Mouse (Mus musculus): ENCODE results near the gene Slc25a42.

Slc25a42 gene

DNA sequence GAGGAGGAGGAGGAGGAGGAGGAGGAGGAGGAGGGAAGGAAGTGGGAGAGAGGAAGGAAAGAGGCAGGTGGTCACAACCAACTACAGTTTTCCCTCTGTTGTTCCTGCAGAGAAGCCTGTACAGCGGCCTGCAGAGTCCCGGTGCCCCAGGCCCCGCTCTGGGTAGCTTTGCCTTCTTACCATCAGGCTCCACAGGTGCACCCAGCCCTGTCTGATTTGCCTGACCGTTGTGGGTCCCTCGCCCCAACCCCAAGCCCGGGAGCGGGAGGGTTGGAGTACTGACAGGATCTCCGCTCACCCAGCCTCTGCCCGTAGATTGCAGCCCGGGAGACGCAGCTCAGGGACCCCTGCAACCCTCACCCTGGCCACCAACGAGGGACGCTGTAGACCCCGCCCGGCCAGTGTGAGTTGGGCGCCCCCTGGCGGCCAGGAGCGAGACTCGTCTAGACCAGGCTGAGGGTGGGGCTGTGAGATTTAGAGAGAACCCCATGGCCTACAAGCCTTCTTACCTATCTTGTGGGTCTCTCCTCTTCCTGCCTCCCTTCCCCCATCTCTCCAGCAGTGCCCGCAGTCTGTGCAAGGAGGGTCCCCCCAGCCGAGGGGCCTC lies 45.5 kb downstream of the Slc25a42 start:
- DNase-seq, result peak; percentile 69

DNA sequence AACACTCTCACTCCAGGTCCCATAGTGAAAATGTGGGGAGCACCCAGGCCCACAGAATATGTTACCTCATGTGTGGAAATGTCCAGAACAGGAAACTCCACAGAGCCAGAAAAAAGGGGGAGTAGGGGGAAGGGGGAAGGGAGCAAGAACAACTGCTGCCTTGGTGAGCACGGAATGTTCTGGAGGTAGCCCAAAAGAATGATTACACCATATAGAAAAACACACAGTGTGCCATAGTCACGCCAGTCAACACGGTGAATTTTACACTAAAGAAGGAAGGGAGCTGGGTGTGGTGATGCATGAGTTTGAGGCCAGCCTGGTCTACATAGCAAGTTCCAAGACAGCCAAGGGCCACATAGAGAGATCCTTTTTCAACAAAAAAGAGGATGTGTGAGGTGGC lies 48.8 kb downstream of the Slc25a42 start:
- DNase-seq, result no peak

DNA sequence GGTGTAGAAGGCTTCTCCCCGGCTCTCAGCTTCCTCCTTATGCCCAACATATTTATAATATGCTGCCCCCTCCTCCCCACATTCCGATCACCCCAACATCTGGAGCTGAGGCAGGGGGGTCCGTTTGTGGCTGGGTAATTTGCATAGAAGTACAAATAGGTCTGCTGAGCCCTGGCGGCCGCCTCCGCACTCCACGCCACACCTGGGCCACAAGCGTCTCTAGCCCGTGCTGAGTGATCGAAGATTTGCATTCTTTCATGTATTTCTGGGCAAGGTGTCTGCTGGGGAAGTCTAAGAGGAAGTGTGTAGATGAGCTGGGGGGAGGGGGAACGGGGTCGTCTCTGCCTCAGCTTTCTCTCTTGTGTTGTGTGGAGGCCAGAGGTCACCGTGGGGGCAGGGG lies 52.1 kb downstream of the Slc25a42 start:
- no peak for DNase-seq

DNA sequence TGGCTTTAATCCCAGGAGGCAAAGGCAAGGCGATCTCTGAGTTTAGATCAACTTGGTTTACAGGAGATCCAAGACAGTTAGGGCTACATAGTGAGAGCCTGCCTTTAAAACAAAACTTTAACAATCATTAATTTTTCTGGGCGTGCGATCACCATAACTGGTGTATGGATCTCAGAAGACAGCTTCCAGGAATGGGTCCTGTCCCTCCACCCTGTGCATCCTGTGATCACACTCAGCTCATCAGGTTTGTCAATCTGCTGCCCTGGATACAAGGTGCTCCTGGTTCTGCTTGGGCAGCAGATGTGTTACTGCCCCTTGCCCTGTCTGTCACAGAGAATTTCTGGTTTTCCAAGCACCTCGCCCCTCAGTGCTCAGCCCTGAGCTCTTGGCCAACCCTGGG lies 52.9 kb downstream of the Slc25a42 start:
- no peak for DNase-seq

DNA sequence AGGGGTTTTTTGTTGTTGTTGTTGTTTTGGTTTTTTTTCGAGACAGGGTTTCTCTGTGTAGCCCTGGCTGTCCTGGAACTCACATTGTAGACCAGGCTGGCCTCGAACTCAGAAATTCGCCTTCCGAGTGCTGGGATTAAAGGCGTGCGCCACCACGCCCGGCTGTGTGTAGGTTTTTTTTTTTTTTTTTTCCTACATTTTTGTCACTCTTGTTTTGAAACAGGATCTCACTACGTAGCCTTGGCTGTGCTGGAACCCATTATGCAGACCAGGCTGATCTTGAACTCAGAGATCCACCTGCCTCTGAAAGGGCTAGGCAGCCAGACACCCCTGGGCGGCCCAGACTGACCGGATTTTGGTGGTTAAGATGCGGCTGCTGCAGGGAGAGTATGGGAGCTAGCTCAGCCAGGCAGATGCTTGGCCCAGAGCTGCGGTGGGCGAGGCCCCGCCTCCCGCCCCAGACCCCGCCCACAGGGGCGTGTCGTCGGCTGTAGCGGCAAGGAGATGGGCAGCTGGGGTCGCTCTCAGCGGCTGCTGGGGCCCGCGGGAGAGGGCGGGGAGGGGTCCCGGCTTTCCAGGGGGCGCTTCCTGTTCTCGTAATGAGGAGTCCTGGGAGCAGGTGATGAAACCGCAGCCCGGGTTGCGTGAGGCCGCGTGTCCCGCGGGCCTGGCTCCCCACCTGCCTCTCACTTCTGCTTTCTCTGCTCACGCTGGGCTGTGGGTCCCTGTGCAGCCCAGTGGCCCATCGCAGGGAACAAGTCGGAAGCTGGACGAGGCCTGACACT lies 53.8 kb downstream of the Slc25a42 start:
- peak; percentile 67 for DNase-seq

DNA sequence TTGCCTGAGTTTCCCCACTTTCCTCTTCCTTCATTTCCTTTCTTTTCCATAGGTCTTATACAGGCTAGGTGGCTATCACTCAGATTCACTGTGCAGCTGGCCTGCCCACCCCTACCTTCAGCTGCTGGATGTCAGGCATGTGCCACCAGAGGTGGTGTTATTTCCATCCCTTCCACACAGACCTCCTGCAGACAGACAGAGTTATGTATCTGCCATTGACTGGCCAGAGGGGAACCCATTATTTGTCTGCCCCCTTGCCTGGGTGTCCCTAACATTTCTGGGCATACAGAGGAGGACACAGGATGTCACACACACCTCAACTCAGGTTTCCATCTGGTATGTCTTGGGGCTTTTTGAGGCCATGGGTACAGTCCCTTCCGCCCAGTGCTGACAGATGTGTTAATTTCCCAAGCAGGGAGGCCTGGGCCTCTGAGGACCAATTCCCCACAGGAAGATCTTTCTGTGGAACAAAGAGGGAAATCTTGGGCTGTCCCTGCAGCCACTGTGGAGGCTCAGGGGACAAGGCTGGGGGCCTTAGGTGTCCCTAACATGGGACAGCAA lies 54.8 kb downstream of the Slc25a42 start:
- no peak for DNase-seq

DNA sequence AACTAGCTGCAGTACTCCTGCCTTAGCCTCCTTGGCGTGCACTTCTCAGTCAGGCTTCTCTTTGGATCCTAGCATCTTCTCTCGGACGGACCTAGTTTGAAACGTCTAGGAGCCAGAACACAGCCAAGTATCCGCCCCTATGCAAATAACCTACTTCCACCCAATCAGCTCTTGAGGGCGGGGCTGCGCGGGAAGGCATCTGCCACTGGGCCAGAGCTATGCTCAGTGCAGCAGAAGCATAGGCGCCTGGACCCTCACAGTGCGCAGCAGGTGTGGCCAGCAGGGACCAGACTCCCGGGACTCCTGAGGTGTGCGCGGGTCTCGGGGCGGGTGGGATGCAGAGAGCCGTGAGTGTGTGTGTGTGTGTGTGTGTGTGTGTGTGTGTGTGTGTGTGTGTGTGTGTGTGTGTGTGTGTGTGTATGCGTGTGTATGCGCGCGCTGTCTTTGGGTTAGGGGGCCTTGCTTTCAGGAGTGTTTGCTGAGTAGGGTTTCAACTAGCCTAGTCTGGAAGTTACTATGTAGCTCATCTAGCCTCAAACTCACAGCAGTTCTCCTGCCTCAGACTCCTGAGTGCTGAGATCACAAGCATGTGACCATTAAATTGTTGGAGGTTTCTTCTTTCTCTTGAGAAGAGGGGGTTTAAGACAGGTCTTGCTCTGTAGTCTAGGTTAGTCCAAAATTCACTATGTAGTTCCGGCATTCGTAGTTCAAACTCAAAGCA lies 59.4 kb downstream of the Slc25a42 start:
- DNase-seq, result peak; percentile 67

DNA sequence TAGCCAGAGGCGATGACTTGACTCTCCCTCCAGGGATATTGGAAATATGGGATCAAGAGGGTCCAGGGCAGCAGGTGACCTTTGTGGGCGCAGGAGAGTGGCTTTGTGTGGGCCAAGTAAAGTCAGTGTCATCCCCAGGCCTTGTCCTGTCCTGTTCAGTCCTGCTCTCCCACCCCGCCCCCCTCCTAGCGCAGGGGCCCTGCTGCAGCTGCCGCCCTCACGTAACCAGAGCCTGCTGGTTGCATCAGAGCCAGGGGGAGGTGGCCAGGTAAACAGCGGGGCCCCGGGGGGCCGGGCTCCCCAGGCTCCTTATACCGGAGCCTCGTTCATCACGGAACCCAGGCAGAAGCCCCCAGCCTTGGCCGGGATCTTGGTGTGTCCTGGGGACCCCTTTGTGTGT lies 61.9 kb downstream of the Slc25a42 start:
- DNase-seq, result no peak

DNA sequence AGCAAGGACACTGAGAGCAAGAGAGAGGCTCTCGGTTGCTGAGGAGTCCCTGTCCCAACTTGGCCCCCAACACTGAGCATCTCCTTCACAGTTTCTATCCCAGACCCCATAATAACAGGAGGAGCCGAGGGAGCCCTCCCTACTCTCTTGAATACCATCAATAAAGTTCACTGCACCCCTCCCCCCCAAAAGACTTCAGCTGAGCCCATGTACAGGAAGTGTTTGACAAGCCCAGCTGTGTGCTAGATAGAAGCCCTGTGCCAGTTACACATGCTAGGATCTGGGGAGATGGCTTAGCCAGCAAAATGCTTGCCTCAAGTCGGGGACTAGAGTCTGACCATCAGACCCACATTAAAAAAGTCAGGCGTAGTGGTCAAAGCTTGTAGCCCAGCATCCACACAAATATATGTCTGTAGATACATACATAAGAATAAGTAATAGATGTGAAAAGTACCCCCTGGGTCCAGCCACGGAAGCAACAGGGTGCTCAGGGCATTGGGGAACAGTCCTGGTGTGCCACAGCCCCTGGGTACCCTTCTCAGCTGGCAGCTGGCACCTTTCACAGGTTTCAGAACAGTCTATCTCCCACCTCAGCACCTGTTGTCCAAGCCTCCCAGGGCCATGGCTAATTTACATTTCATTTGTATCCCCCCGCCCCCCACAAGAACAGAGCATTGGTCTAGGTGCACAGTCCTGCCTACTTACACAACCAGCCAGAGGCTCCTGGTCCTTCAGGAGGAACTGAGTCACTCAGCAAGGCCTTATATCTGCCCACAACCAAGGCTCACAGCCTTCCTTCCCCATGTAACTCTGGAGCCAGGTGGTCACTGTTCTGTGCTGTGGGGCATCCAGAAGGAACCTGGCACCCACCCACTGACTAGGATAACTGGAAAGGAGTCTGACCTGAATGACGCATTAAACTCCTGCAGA lies 64.2 kb downstream of the Slc25a42 start:
- no peak for DNase-seq

DNA sequence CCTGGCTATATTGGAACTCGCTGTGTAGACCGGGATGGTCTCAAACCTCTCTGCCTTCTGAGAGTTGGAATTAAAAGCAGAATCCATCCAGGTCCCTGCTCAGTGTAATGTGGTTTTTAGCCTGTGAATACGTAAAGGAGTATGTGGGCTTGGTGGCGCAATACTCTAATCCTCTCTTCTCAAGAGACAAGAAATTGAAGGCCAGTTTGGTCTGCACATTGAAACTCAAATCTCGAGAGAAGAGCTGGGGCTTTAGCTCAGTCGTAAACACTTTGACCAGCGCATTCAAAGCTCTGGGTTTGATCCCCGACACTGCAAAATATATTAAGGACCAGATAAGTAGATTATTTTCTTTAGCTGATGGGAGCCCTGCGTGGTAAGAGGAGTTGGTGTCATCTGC lies 72.1 kb downstream of the Slc25a42 start:
- DNase-seq, result no peak

DNA sequence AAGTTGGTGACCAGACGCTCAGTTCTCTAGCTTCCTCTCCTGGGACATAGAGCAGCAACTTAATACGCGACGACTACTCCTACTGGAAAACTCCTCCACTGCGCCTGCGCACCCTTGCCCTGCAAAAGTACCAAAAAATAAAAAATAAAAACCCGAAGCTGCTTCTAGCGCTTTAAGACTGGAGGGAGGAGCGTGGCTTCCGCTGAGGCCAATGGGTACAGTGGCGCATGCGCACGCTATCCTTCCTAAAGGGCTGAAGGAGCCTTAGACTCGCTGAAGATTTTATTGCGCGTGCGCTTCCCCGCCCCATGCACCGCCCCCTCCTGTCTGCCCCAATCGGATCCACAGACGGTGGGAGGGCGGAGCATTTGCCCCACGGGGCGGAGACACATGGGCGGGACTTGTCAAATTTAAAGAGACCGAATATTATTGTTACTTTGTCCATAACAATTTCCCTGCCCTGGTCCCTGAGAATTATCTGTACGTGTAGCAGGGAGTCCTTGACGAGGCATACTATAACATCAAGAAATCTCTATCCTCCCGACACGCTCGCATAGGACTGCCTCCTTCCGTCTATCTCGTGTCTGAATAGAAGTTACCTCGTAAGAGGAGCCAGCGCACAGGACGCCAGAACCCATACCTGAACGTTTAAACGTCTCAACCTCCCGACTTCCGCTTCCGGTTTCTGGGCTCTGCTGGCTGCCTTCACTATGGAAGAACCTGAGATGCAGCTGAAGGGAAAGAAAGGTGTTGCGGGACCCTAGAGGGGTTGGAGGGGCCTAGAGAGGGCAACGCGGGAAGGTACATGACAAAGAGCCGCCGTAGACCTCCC lies 72.9 kb downstream of the Slc25a42 start, which contains the start of the genes Rfxank, Borcs8 and Mef2b:
Gene Rfxank (minus strand): TSS at position 129 of the 832 bp plus-strand sequence.
Gene Borcs8 (plus strand): TSS at position 474 of the 832 bp plus-strand sequence.
Gene Mef2b (plus strand): TSS at position 686 of the 832 bp plus-strand sequence.
- DNase-seq, result peak; percentile 99

DNA sequence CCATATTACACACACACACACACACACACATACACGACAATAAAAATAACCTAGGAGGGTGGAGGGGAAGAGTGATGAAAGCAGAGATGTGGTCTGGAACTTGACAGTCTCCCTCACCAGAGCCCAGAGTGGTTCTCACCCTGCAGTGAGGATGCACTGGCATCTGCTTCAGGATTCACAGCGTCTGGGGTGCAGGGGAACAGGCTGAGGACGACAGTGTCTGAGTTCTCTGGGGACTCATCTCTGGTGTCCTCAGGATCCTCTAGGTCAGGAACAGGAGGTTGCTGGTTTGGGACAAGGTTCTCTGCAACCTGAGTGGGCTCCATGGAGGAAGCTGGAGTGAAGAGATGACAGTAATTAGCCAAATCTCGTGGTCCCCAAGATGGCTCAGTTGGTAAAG lies 74.2 kb downstream of the Slc25a42 start:
- DNase-seq, result no peak

DNA sequence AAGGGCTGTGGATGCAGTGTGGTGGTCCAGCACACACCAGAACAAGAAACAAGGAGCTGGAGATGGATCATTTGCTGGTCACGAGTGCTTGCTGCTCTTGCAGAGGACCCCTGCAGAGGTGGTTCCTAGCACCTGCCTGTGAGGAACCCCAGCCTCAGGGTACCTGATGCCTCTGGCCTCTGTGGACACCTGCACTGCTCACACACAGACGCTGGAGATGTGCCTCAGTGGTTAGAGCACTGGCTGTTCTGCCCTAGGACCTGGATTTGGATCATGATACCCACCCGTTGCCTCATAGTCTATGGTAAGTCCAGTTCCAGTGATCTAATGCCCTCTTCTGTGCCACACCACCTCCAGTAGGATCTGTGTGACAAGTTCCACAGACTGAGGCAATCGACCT lies 75.5 kb downstream of the Slc25a42 start:
- no peak for DNase-seq

DNA sequence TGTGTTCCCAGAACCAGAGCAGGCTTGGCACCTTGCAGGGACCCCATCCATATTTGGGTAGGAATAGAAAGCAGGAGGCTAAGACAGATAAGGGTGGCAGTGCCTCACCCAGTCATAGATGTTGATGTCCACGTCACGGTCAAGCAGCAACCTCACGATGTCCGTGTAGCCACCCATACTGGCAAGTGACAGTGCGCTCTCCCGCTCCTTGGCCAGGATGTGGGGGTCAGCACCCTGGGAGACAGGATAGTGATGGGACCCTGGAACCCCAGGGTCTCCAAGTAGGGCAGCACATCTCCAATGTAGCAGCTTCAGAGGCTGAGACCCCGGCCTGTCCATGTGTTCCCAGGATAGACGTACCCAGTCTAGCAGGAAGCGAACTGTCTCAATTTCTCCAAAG lies 77.2 kb downstream of the Slc25a42 start:
- no peak for DNase-seq
